Mouse (Mus musculus) B cell, adult (primary cell): ENCODE measurements around the gene Map3k19. TPM values are rescaled to one million over a fixed set of nuclear protein-coding genes. Genes with fewer than 3 reads are reported as not detected.

Source experiments
- total RNA-seq: library from RNA; stranded (reverse); gene quantifications from 4 replicates; pipeline ENCODE4 v1.2.4, GENCODE M21; 2023; ENCODE audit not compliant: inconsistent age

Gene Map3k19
- 7.4 to 8.4 TPM (median 8.0 TPM) in 4 replicates for total RNA-seq

GRCm38 (mm10) chr1:127854486-127855222, at the start of gene Map3k19:
Gene Map3k19 (minus strand): TSS chr1:127855031.

GRCm38 (mm10) chr1:127868300-127869261, 13.8 kb upstream of the Map3k19 start, which contains the start of gene Rab3gap1:
Gene Rab3gap1 (plus strand): TSS chr1:127868773.

DNA sequence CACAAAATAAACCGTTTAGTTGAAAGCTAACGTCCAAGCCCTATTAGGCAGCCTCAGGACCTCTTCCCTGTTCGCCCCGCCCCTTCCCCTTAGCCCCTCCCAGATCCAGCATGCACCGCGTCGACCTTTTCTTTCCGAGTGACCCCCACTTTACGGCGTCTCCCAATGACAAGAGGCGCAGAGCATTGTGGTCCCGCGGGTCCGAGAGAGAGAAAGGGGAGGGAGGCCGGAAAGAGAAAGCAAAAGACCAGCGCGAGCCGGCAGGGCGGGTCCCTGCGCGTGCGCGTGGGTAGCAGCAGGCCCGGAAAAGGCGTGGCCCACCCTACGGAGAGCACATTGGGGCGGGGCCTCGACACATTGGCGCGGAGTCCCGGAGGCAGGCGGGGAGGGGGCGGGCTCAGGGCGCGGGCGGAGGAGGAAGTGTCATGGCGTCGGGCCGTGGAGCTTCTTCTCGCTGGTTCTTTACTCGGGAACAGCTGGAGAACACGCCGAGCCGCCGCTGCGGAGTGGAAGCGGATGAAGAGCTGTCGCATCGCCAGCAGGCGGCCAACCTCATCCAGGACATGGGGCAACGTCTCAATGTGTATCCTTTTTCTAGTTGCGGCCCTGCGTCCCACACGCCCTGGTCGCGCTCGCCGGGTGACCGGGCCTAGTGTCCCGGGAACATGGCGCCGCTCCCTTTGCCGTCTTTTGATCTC, 80.9 kb downstream of the Map3k19 start, which contains the start of gene Ccnt2:
Ccnt2 (plus strand) TSS at position 362 of the 698 bp plus-strand sequence.

Other genes starting within 250 kb of the Map3k19 start
- gene Tmem163, start 175.5 kb downstream of the Map3k19 start, total RNA-seq: 28.0 to 34.1 TPM (median 30.1 TPM) in 4 replicates
- not detected in 4 replicates for gene Acmsd, start 125.6 kb downstream of the Map3k19 start, total RNA-seq
- 82.2 to 87.0 TPM (median 83.5 TPM) in 4 replicates for gene Ccnt2, start 80.9 kb downstream of the Map3k19 start, total RNA-seq
- 59.3 to 66.7 TPM (median 62.9 TPM) in 4 replicates for gene Rab3gap1, start 13.7 kb upstream of the Map3k19 start, total RNA-seq
- 6.8 to 10.3 TPM (median 7.4 TPM) in 4 replicates for gene Zranb3, start 248.0 kb upstream of the Map3k19 start, total RNA-seq
- gene R3hdm1, start 248.3 kb upstream of the Map3k19 start, total RNA-seq: 123 to 130 TPM (median 126 TPM) in 4 replicates